Mouse (Mus musculus) E14TG2a.4 (cell line): Measurements from ENCODE around the gene Mindy4b-ps.

ENCODE experiments used
- CTCF ChIP-seq: conservative IDR thresholded peaks from 2 replicates; pipeline ENCODE4 v1.5.1; 2014; ENCODE audit warnings: low read length
- NANOG ChIP-seq: IDR thresholded peaks from 2 replicates; pipeline ENCODE4 v1.6.1; 2014; ENCODE audit warnings: borderline replicate concordance, low read length, mixed read lengths
- POU5F1 ChIP-seq: IDR thresholded peaks from 2 replicates; pipeline ENCODE4 v1.6.1; 2014; ENCODE audit warnings: low read length, borderline replicate concordance

DNA sequence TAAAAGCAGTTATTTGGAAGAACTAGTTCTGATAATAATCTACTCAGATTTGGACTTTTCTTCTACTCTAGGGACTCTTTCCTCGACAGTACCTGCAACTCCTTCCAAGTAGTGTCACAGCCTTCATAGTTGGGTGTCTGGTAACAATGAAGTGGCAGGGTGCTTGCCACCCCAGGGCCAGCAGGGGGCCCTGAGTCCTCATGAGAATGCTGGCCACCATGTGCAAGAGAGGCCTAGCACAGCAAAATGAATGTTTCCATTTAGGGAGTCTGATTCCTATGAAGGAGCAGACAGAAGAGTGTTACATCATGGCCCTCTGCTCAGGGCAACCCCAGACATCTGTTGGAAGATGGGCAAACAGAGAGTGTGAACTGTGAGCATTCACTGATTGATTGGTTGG lies 21.3 kb upstream of the Mindy4b-ps start:
- TF ChIP-seq CTCF (no peak), POU5F1 (no peak), NANOG (no peak)
